Mouse (Mus musculus) lung, adult 2 months (tissue): Measurements from ENCODE around the gene Dcaf7.

Experiments
- CTCF ChIP-seq: fragments of 200-500 bp; IDR thresholded peaks from 2 replicates; pipeline ENCODE4 v1.5.1; 2011; ENCODE audit warnings: mild to moderate bottlenecking, low read length, control low read depth; ENCODE audit not compliant: insufficient read depth
- POLR2A ChIP-seq: fragments of 200-500 bp; IDR thresholded peaks from 2 replicates; pipeline ENCODE4 v1.6.1; 2011; ENCODE audit warnings: low read depth, mild to moderate bottlenecking, control low read depth, low read length, borderline replicate concordance; ENCODE audit errors: extremely low read depth

- no peak for TF ChIP-seq CTCF
- TF ChIP-seq POLR2A = no peak
These were observed 10.9 kb upstream of the Dcaf7 start for GRCm38 (mm10) chr11:106025774-106026173.
